Mouse (Mus musculus): ENCODE measurements around the gene C2. TPM values are rescaled to one million over a fixed set of nuclear protein-coding genes. Genes with fewer than 3 reads are reported as not detected.
A peak's percentile ranks its signal among the peaks of the same experiment; 100 is the strongest.
"Not testable (repeated sequence)": the region's sequence is repeated elsewhere in the genome, so short reads cannot be mapped to it uniquely, and the experiment has no call there.

C2 gene
- total RNA-seq, 2 experiments from 2014 or later: 2.4 to 2.5 TPM

- intact Hi-C loops (cut with DNase I): loop anchor here (5.0 kb wide), 1 partner anchor 57 kb away; no protein-coding TSS in a partner anchor
- no peak for DNase-seq (ENCODE audit: low spot score in 2 of 2)
These were observed 16.0 kb upstream of the C2 start, which contains the start of gene Slc44a4 for GRCm38 (mm10) chr17:34913930-34914665. Gene Slc44a4, plus strand, starts transcription at chr17:34914466.

GRCm38 (mm10) chr17:34911945-34912351 is 13.9 kb upstream of the C2 start:
- intact Hi-C loops (cut with DNase I): loop anchor here (5.0 kb wide), 1 partner anchor 55 kb away; no protein-coding TSS in a partner anchor
- DNase-seq (ENCODE audit: low spot score in 2 of 2): peak; percentile 39 to 47

GRCm38 (mm10) chr17:34910982-34911381 is 12.9 kb upstream of the C2 start:
- intact Hi-C loops (cut with DNase I): loop anchor here (5.0 kb wide), 1 partner anchor 54 kb away; no protein-coding TSS in a partner anchor
- DNase-seq (ENCODE audit: low spot score in 2 of 2): no peak

- intact Hi-C loops (cut with DNase I): no loop called here
These were observed 4.8 kb upstream of the C2 start for GRCm38 (mm10) chr17:34902895-34903294.

GRCm38 (mm10) chr17:34901948-34902347 is 3.9 kb upstream of the C2 start:
- DNase-seq (ENCODE audit: low spot score in 2 of 2); intact Hi-C loops (cut with DNase I): not testable (repeated sequence)

More at GRCm38 (mm10) chr17:34902895-34903294, 4.8 kb upstream of the C2 start:
- no peak for DNase-seq (ENCODE audit: low spot score in 2 of 2)

GRCm38 (mm10) chr17:34900826-34901225 is 2.8 kb upstream of the C2 start:
- intact Hi-C loops (cut with DNase I); DNase-seq (ENCODE audit: low spot score in 2 of 2): not testable (repeated sequence)

- intact Hi-C loops (cut with DNase I): loop anchor here (5.0 kb wide), 3 partner anchors 52 to 337 kb away; partner anchors contain the start of genes Nfkbil1, Ppt2 and Prrt1
These were observed 1.8 kb upstream of the C2 start for GRCm38 (mm10) chr17:34899890-34900243.

GRCm38 (mm10) chr17:34899053-34899889 is 1.2 kb upstream of the C2 start:
- intact Hi-C loops (cut with DNase I): loop anchor here (5.0 kb wide), 3 partner anchors 53 to 338 kb away; partner anchors contain the start of genes Nfkbil1, Ppt2 and Prrt1
- peak; percentile 39 to 52 for DNase-seq (ENCODE audit: low spot score in 2 of 2)

More at GRCm38 (mm10) chr17:34899890-34900243, 1.8 kb upstream of the C2 start:
- DNase-seq (ENCODE audit: low spot score in 2 of 2): no peak

- DNase-seq (ENCODE audit: low spot score in 2 of 2): peak in 1 of 2 experiments; percentile 38
- intact Hi-C loops (cut with DNase I): loop anchor here (5.0 kb wide), 3 partner anchors 54 to 339 kb away; partner anchors contain the start of genes Nfkbil1, Ppt2 and Prrt1
These were observed 614 bp upstream of the C2 start for GRCm38 (mm10) chr17:34898706-34899052.

GRCm38 (mm10) chr17:34897373-34898159 is 499 bp downstream of the C2 start:
- DNase-seq (ENCODE audit: low spot score in 2 of 2): peak in 1 of 2 experiments; percentile 49

GRCm38 (mm10) chr17:34896366-34896765 is 1.7 kb downstream of the C2 start:
- intact Hi-C loops (cut with DNase I): loop anchor here (5.0 kb wide), 3 partner anchors 56 to 341 kb away; partner anchors contain the start of genes Nfkbil1, Ppt2 and Prrt1
- DNase-seq (ENCODE audit: low spot score in 2 of 2): no peak

More at GRCm38 (mm10) chr17:34897373-34898159, 499 bp downstream of the C2 start:
- intact Hi-C loops (cut with DNase I): loop anchor here (5.0 kb wide), 3 partner anchors 55 to 340 kb away; partner anchors contain the start of genes Nfkbil1, Ppt2 and Prrt1

- intact Hi-C loops (cut with DNase I): loop anchor here (5.0 kb wide), 3 partner anchors 57 to 342 kb away; partner anchors contain the start of genes Nfkbil1, Ppt2 and Prrt1
These were observed 2.3 kb downstream of the C2 start for GRCm38 (mm10) chr17:34895724-34896123.

GRCm38 (mm10) chr17:34894801-34895530 is 3.1 kb downstream of the C2 start:
- intact Hi-C loops (cut with DNase I): loop anchor here (5.0 kb wide), 5 partner anchors 43 to 342 kb away; partner anchors contain the start of genes Dxo, Nelfe, Nfkbil1 and Ppt2
- DNase-seq (ENCODE audit: low spot score in 2 of 2): peak; percentile 33 to 56

More at GRCm38 (mm10) chr17:34895724-34896123, 2.3 kb downstream of the C2 start:
- no peak for DNase-seq (ENCODE audit: low spot score in 2 of 2)

- intact Hi-C loops (cut with DNase I): loop anchor here (5.0 kb wide), 2 partner anchors 42 to 57 kb away; partner anchors contain the start of genes Dxo, Nelfe, Skiv2l and Stk19
These were observed 3.9 kb downstream of the C2 start for GRCm38 (mm10) chr17:34894074-34894597.

GRCm38 (mm10) chr17:34893072-34893824 is 4.8 kb downstream of the C2 start:
- DNase-seq (ENCODE audit: low spot score in 2 of 2): no peak
- intact Hi-C loops (cut with DNase I): loop anchor here (5.0 kb wide), 2 partner anchors 41 to 56 kb away; partner anchors contain the start of genes Dxo, Nelfe, Skiv2l and Stk19

More at GRCm38 (mm10) chr17:34894074-34894597, 3.9 kb downstream of the C2 start:
- peak; percentile 90 to 93 for DNase-seq (ENCODE audit: low spot score in 2 of 2)

- no peak for DNase-seq (ENCODE audit: low spot score in 2 of 2)
- intact Hi-C loops (cut with DNase I): loop anchor here (5.0 kb wide), 2 partner anchors 39 to 54 kb away; partner anchors contain the start of genes Dxo, Nelfe, Skiv2l and Stk19
These were observed 6.7 kb downstream of the C2 start for GRCm38 (mm10) chr17:34891377-34891776.
